Mouse (Mus musculus) heart, adult 2 months (tissue): ENCODE measurements around the gene Apoa5. TPM values are rescaled to one million over a fixed set of nuclear protein-coding genes. Genes with fewer than 3 reads are reported as not detected.

Experiments
- DNase-seq, 2 experiments: peaks; one replicate each; pipeline ENCODE4 v3.0.0; 2021
- H3K27ac ChIP-seq: fragments of 200-600 bp; 2 replicates; pipeline ENCODE4 v1.8.1; 2022
- H3K27me3 ChIP-seq: fragments of 200-500 bp; 2 replicates; pipeline ENCODE4 v1.6.1; 2012; ENCODE audit warnings: mild to moderate bottlenecking, low read length, inconsistent platforms, mixed read lengths; ENCODE audit not compliant: control insufficient read depth, insufficient read depth
- H3K36me3 ChIP-seq: fragments of 200-500 bp; 2 replicates; pipeline ENCODE4 v1.6.1; 2012; ENCODE audit warnings: low read length, inconsistent platforms; ENCODE audit not compliant: control insufficient read depth, insufficient read depth
- H3K4me1 ChIP-seq: fragments of 200-500 bp; 2 replicates; pipeline ENCODE4 v1.6.1; 2011; ENCODE audit warnings: low read length; ENCODE audit not compliant: control insufficient read depth, insufficient read depth
- H3K4me3 ChIP-seq: fragments of 200-600 bp; 2 replicates; pipeline ENCODE4 v1.8.1; 2022
- H3K79me2 ChIP-seq: fragments of 200-500 bp; replicated peaks from 2 replicates; pipeline ENCODE4 v1.6.1; 2012; ENCODE audit warnings: mild to moderate bottlenecking, inconsistent platforms, low read length, moderate library complexity, mixed read lengths; ENCODE audit not compliant: control insufficient read depth, insufficient read depth
- H3K9ac ChIP-seq: fragments of 200-500 bp; 2 replicates; pipeline ENCODE4 v1.6.1; 2012; ENCODE audit warnings: low read depth, mild to moderate bottlenecking, control low read depth, inconsistent platforms, low read length, mixed read lengths
- CTCF ChIP-seq: fragments of 200-600 bp; IDR thresholded peaks from 2 replicates; pipeline ENCODE4 v1.8.1; 2022; ENCODE audit warnings: antibody characterized with exemption, mild to moderate bottlenecking, moderate library complexity
- EP300 ChIP-seq: fragments of 200-500 bp; IDR thresholded peaks from 2 replicates; pipeline ENCODE4 v1.6.1; 2011; ENCODE audit warnings: low read depth, low read length, control low read depth; ENCODE audit not compliant: insufficient read depth
- POLR2A ChIP-seq: fragments of 200-500 bp; IDR thresholded peaks from 2 replicates; pipeline ENCODE4 v1.6.1; 2011; ENCODE audit warnings: mild to moderate bottlenecking, low read depth, low read length, control low read depth; ENCODE audit not compliant: insufficient read depth
- WGBS: fragments of 180-500 bp; shearing (Covaris S2); methylation state at CpG from one replicate; pipeline ENCODE4 v1.1.7; 2018; 5-methylcytosine and 5-hydroxymethylcytosine counted together
- intact Hi-C: fragments of 180-260 bp; cut with DNase I; formaldehyde crosslinking; loops from one replicate; pipeline ENCODE4 v1.15.1; 2025
- polyA plus RNA-seq: library from polyadenylated mRNA; depleted of rRNA; stranded (reverse); fragments of >200 nt; gene quantifications from 2 replicates; pipeline ENCODE4 v1.2.3, GENCODE M21; 2012
- total RNA-seq, 2 experiments: library from RNA; stranded (reverse); gene quantifications; 2 replicates each; pipeline ENCODE4 v1.2.3; 2021

Gene Apoa5
- total and polyA plus RNA-seq, 3 experiments = not detected

GRCm38 (mm10) chr9:46256658-46257385 lies 11.6 kb upstream of the Apoa5 start:
- no peak for TF ChIP-seq POLR2A
- no peak for TF ChIP-seq EP300
- no peak for TF ChIP-seq CTCF
- intact Hi-C loops = no loop called here
- H3K27ac ChIP-seq = peak overlapping the region; percentile 33
- WGBS = 70% methylated on average over 10 of the region's 10 CpGs
- peaks cover 2% of the 10 kb centered on the region; the same call in 1 of the 2 replicates for H3K4me1 ChIP-seq
- H3K4me3 ChIP-seq = no peak overlapping the region
- DNase-seq = no peak
- no peaks in the 10 kb centered on the region for H3K79me2 ChIP-seq
- no peaks in the 10 kb centered on the region for H3K27me3 ChIP-seq
- no peak overlapping the region for H3K9ac ChIP-seq
- no peaks in the 10 kb centered on the region for H3K36me3 ChIP-seq

GRCm38 (mm10) chr9:46257546-46257945 lies 10.9 kb upstream of the Apoa5 start:
- Histone ChIP-seq H3K79me2 (no peaks in the 10 kb centered on the region), H3K4me3 (no peak overlapping the region), H3K4me1 (peaks cover 2% of the 10 kb centered on the region; the same call in 1 of the 2 replicates), H3K9ac (no peak overlapping the region), H3K36me3 (no peaks in the 10 kb centered on the region), H3K27ac (peak overlapping the region; percentile 58), H3K27me3 (no peaks in the 10 kb centered on the region)
- TF ChIP-seq EP300 (no peak), POLR2A (no peak), CTCF (no peak)
- 53% methylated on average over 3 of the region's 3 CpGs for WGBS
- intact Hi-C loops = no loop called here
- peak in 1 of 2 experiments; percentile 40 for DNase-seq

GRCm38 (mm10) chr9:46259111-46259510 lies 9.3 kb upstream of the Apoa5 start:
- Histone ChIP-seq H3K27me3 (no peaks in the 10 kb centered on the region), H3K27ac (no peak overlapping the region), H3K4me3 (no peak overlapping the region), H3K79me2 (no peaks in the 10 kb centered on the region), H3K36me3 (no peaks in the 10 kb centered on the region), H3K4me1 (peaks cover 2% of the 10 kb centered on the region; the same call in 1 of the 2 replicates), H3K9ac (no peak overlapping the region)
- WGBS = 80% methylated on average over 6 of the region's 6 CpGs
- TF ChIP-seq EP300 (no peak), CTCF (no peak), POLR2A (no peak)
- intact Hi-C loops = no loop called here
- DNase-seq = no peak

- Histone ChIP-seq H3K27me3 (no peaks in the 10 kb centered on the region), H3K9ac (no peak overlapping the region), H3K79me2 (no peaks in the 10 kb centered on the region), H3K27ac (no peak overlapping the region), H3K4me3 (no peak overlapping the region), H3K36me3 (no peaks in the 10 kb centered on the region), H3K4me1 (peaks cover 2% of the 10 kb centered on the region; the same call in 1 of the 2 replicates)
- TF ChIP-seq POLR2A (no peak), EP300 (no peak), CTCF (no peak)
- WGBS = 66% methylated on average over 7 of the region's 7 CpGs
- no peak for DNase-seq
- intact Hi-C loops = no loop called here
Measured at GRCm38 (mm10) chr9:46261131-46261530, 7.3 kb upstream of the Apoa5 start.

- TF ChIP-seq CTCF (no peak), EP300 (no peak), POLR2A (no peak)
- Histone ChIP-seq H3K4me3 (no peak overlapping the region), H3K4me1 (peaks cover 4% of the 10 kb centered on the region; the same call in 1 of the 2 replicates), H3K9ac (no peak overlapping the region), H3K27ac (no peak overlapping the region), H3K79me2 (no peaks in the 10 kb centered on the region), H3K27me3 (no peaks in the 10 kb centered on the region), H3K36me3 (no peaks in the 10 kb centered on the region)
- WGBS = 83% methylated on average over 5 of the region's 5 CpGs
- intact Hi-C loops = no loop called here
- no peak for DNase-seq
Measured at GRCm38 (mm10) chr9:46269125-46269524, 692 bp downstream of the Apoa5 start.

GRCm38 (mm10) chr9:46270782-46271181 lies 2.3 kb downstream of the Apoa5 start:
- TF ChIP-seq CTCF = no peak
- TF ChIP-seq EP300 = no peak
- TF ChIP-seq POLR2A = no peak
- no peak for DNase-seq
- H3K4me3 ChIP-seq = no peak overlapping the region
- H3K9ac ChIP-seq = no peak overlapping the region
- no peaks in the 10 kb centered on the region for H3K36me3 ChIP-seq
- H3K27ac ChIP-seq = no peak overlapping the region
- H3K4me1 ChIP-seq = peaks cover 4% of the 10 kb centered on the region; the same call in 1 of the 2 replicates
- intact Hi-C loops = no loop called here
- H3K79me2 ChIP-seq = no peaks in the 10 kb centered on the region
- no peaks in the 10 kb centered on the region for H3K27me3 ChIP-seq
- 78% methylated on average over 4 of the region's 4 CpGs for WGBS
